Mouse (Mus musculus): ENCODE measurements around the gene Fbxo24. TPM values are rescaled to one million over a fixed set of nuclear protein-coding genes. Genes with fewer than 3 reads are reported as not detected.

Gene Fbxo24
- polyA plus RNA-seq, 1 experiment = 0.29 TPM

DNA sequence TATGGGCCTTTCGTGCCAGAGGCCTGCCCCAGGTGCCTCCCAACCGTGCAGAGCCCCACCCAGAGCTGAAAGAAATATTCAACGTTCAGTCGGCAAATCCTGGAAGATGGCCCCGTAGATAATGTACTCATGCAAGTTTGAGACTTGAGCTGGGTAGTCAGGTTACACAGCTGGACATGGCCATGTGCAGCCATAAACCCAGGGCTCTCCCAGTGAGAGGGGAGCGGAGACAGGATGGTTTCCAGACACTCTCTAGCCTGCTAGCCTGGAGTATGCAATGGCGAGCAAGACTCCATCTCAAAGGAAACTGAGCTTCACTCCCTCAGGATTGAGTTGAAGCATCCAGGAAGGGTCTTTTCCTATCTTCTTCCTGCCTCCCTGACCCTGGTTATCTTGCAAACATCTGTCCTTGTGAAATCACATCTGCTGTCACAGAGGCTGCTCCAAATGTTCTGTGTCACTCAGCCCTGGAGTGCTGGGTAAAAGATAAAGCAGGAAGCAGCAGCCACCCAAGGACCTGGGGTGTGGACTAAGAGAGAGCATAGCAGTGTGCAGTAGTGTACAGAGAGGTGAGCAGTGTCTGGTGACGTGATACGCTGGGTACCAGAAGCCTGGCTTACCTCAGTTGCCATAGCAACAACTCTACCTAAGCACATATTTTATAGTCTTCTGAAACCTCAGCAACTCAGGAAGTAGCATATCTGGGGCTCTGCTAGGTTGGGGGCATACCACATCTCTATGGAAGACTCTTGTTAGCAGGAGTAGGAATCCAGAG lies 19.2 kb upstream of the Fbxo24 start:
- no peaks in the 10 kb centered on the region for H3K79me2 ChIP-seq (ENCODE audit: control insufficient read depth, insufficient read depth)
- no peak for TF ChIP-seq MYOD1 (IDR thresholded peaks at IDR 0.05; ENCODE audit: control insufficient read depth, insufficient read length, low read depth)
- no peak for TF ChIP-seq CEBPB (IDR thresholded peaks at IDR 0.05; ENCODE audit: low read depth)
- TF ChIP-seq FOSL1 (IDR thresholded peaks at IDR 0.05; ENCODE audit: insufficient read depth, low read length, poor library complexity, severe bottlenecking) = no peak
- TF ChIP-seq MYOG (IDR thresholded peaks at IDR 0.05; ENCODE audit: control insufficient read depth, extremely low read depth, insufficient read length) = no peak
- no peak for TF ChIP-seq USF1 (IDR thresholded peaks at IDR 0.05; ENCODE audit: low read depth)
- TF ChIP-seq MAX (IDR thresholded peaks at IDR 0.05) = no peak
- TF ChIP-seq CTCF (IDR thresholded peaks at IDR 0.05; ENCODE audit: control insufficient read depth, insufficient read depth, insufficient read length) = no peak
- H3K4me3 ChIP-seq (ENCODE audit: insufficient read depth, poor library complexity, severe bottlenecking) = no peak overlapping the region
- H3K36me3 ChIP-seq (ENCODE audit: control insufficient read depth, insufficient read depth) = peaks cover 3% of the 10 kb centered on the region
- H3K27me3 ChIP-seq (ENCODE audit: control insufficient read depth, insufficient read depth, insufficient read length) = no peaks in the 10 kb centered on the region
- no peaks in the 10 kb centered on the region for H3K79me3 ChIP-seq (ENCODE audit: low read depth)
- H3ac ChIP-seq (ENCODE audit: control insufficient read depth, insufficient read length, low read depth) = no peak overlapping the region

DNA sequence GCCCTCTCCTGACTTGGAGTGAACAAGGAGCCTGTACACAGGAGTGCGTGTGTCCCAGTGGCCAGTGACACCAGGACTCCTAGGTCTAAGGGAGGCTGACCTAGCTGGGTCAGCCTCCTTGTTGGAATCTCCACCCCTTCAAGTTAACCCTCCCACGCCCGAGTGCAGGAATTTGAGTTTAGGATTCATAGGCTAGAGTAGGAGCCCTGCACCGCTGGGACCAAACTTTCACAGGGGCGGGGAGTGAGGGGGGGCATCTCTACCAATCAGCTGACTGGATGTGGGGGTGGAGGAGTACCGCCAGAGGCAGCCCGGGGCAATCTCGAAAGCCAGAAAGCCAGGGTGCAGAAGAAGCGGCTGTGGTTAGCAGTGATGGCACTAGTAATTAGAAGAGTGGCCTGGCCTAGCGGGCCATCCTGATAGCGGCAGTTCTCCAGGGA lies 16.9 kb upstream of the Fbxo24 start, which contains the start of gene Irs3:
Irs3 (minus strand) TSS at position 63 of the 440 bp plus-strand sequence.
- Histone ChIP-seq H3K79me3 (ENCODE audit: low read depth) (no peaks in the 10 kb centered on the region), H3K79me2 (ENCODE audit: control insufficient read depth, insufficient read depth) (no peaks in the 10 kb centered on the region), H3K36me3 (ENCODE audit: control insufficient read depth, insufficient read depth) (peaks cover 21% of the 10 kb centered on the region), H3ac (ENCODE audit: control insufficient read depth, insufficient read length, low read depth) (no peak within 1 kb of the TSS), H3K4me3 (ENCODE audit: insufficient read depth, poor library complexity, severe bottlenecking) (no peak within 1 kb of the TSS), H3K27me3 (ENCODE audit: control insufficient read depth, insufficient read depth, insufficient read length) (no peaks in the 10 kb centered on the region)
- TF ChIP-seq USF1 (IDR thresholded peaks at IDR 0.05; ENCODE audit: low read depth) (no peak), CTCF (IDR thresholded peaks at IDR 0.05; ENCODE audit: control insufficient read depth, insufficient read depth, insufficient read length) (no peak), MYOD1 (IDR thresholded peaks at IDR 0.05; ENCODE audit: control insufficient read depth, insufficient read length, low read depth) (no peak), MYOG (IDR thresholded peaks at IDR 0.05; ENCODE audit: control insufficient read depth, extremely low read depth, insufficient read length) (no peak), FOSL1 (IDR thresholded peaks at IDR 0.05; ENCODE audit: insufficient read depth, low read length, poor library complexity, severe bottlenecking) (no peak), MAX (IDR thresholded peaks at IDR 0.05) (no peak), CEBPB (IDR thresholded peaks at IDR 0.05; ENCODE audit: low read depth) (no peak)

GRCm38 (mm10) chr5:137645091-137645651 lies 16.4 kb upstream of the Fbxo24 start:
- Histone ChIP-seq H3ac (ENCODE audit: control insufficient read depth, insufficient read length, low read depth) (no peak overlapping the region), H3K36me3 (ENCODE audit: control insufficient read depth, insufficient read depth) (peaks cover 26% of the 10 kb centered on the region), H3K79me2 (ENCODE audit: control insufficient read depth, insufficient read depth) (no peaks in the 10 kb centered on the region), H3K4me3 (ENCODE audit: insufficient read depth, poor library complexity, severe bottlenecking) (no peak overlapping the region), H3K27me3 (ENCODE audit: control insufficient read depth, insufficient read depth, insufficient read length) (no peaks in the 10 kb centered on the region), H3K79me3 (ENCODE audit: low read depth) (no peaks in the 10 kb centered on the region)
- TF ChIP-seq MYOD1 (IDR thresholded peaks at IDR 0.05; ENCODE audit: control insufficient read depth, insufficient read length, low read depth) (no peak), CTCF (IDR thresholded peaks at IDR 0.05; ENCODE audit: control insufficient read depth, insufficient read depth, insufficient read length) (no peak), CEBPB (IDR thresholded peaks at IDR 0.05; ENCODE audit: low read depth) (no peak), MYOG (IDR thresholded peaks at IDR 0.05; ENCODE audit: control insufficient read depth, extremely low read depth, insufficient read length) (no peak), FOSL1 (IDR thresholded peaks at IDR 0.05; ENCODE audit: insufficient read depth, low read length, poor library complexity, severe bottlenecking) (no peak), USF1 (IDR thresholded peaks at IDR 0.05; ENCODE audit: low read depth) (no peak), MAX (IDR thresholded peaks at IDR 0.05) (no peak)

GRCm38 (mm10) chr5:137644484-137644883 lies 15.7 kb upstream of the Fbxo24 start:
- TF ChIP-seq MAX (IDR thresholded peaks at IDR 0.05) (no peak), USF1 (IDR thresholded peaks at IDR 0.05; ENCODE audit: low read depth) (no peak), MYOG (IDR thresholded peaks at IDR 0.05; ENCODE audit: control insufficient read depth, extremely low read depth, insufficient read length) (no peak), CTCF (IDR thresholded peaks at IDR 0.05; ENCODE audit: control insufficient read depth, insufficient read depth, insufficient read length) (no peak)
- no peaks in the 10 kb centered on the region for H3K79me2 ChIP-seq (ENCODE audit: control insufficient read depth, insufficient read depth)
- H3K27me3 ChIP-seq (ENCODE audit: control insufficient read depth, insufficient read depth, insufficient read length) = no peaks in the 10 kb centered on the region
- no peak overlapping the region for H3K4me3 ChIP-seq (ENCODE audit: insufficient read depth, poor library complexity, severe bottlenecking)
- no peak overlapping the region for H3ac ChIP-seq (ENCODE audit: control insufficient read depth, insufficient read length, low read depth)
- H3K36me3 ChIP-seq (ENCODE audit: control insufficient read depth, insufficient read depth) = peaks cover 31% of the 10 kb centered on the region
- no peaks in the 10 kb centered on the region for H3K79me3 ChIP-seq (ENCODE audit: low read depth)

- Histone ChIP-seq H3ac (ENCODE audit: control insufficient read depth, insufficient read length, low read depth) (no peak overlapping the region), H3K4me3 (ENCODE audit: insufficient read depth, poor library complexity, severe bottlenecking) (no peak overlapping the region), H3K79me3 (ENCODE audit: low read depth) (no peaks in the 10 kb centered on the region), H3K27me3 (ENCODE audit: control insufficient read depth, insufficient read depth, insufficient read length) (no peaks in the 10 kb centered on the region), H3K79me2 (ENCODE audit: control insufficient read depth, insufficient read depth) (no peaks in the 10 kb centered on the region), H3K36me3 (ENCODE audit: control insufficient read depth, insufficient read depth) (peaks cover 40% of the 10 kb centered on the region)
- TF ChIP-seq CEBPB (IDR thresholded peaks at IDR 0.05; ENCODE audit: low read depth) = no peak
- TF ChIP-seq MYOG (IDR thresholded peaks at IDR 0.05; ENCODE audit: control insufficient read depth, extremely low read depth, insufficient read length) = no peak
- TF ChIP-seq MAX (IDR thresholded peaks at IDR 0.05) = no peak
Observed at GRCm38 (mm10) chr5:137642886-137643285, 14.1 kb upstream of the Fbxo24 start.

All from C2C12 (cell line).